8 mouse cellular contexts compared by ENCODE assay signal in the genomic region with DNA sequence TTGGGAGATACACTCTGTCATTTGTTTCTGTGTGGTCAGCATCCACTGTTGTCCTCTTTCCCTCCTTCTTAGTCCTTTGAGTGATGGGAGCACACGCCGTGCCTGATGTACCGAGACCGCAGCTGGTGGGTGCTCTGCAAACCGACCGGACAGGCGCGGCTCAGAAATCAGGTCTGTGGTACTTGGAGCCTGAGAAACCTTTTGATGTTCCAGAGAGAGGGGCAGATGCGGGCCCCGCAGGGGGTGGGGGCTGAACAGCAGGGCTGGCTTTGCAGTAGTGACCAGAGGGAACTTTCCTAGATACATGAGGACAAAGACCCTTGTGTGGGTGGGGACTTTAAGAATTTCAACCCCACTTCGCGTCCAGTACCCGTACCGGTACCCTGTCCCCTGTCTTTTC. TPM values are rescaled to one million over a fixed set of nuclear protein-coding genes. Genes with fewer than 3 reads are reported as not detected.
DNase-seq lines count a peak whose midpoint lies in the region; ATAC-seq and TF ChIP-seq lines count a peak whose summit lies in the region.

No protein-coding gene starts in this region.

- peak overlapping the region; percentile 32 for H3K4me3 ChIP-seq in heart, adult 2 months
- peak overlapping the region; percentile 41 for H3K4me3 ChIP-seq in forebrain, embryonic 15.5 days
- H3K4me3 ChIP-seq in midbrain, embryonic 10.5 days, result peak overlapping the region; percentile 53

- H3K27ac ChIP-seq in heart, adult 2 months, result no peak overlapping the region
- no peak overlapping the region for H3K27ac ChIP-seq in forebrain, embryonic 15.5 days (replicated peaks)
- peak overlapping the region; percentile 74 for H3K27ac ChIP-seq in midbrain, embryonic 10.5 days (replicated peaks)

- TF ChIP-seq CTCF in heart, adult 2 months (IDR thresholded peaks at IDR 0.05), result no peak

- peak overlapping the region; percentile 79 for H3K4me2 ChIP-seq in forebrain, embryonic 15.5 days (replicated peaks)

- 10% methylated on average over 14 of the region's 14 CpGs for WGBS in heart, adult 2 months
- WGBS in forebrain, embryonic 15.5 days, result 14% methylated on average over 14 of the region's 14 CpGs
- WGBS in midbrain, embryonic 10.5 days, result 13% methylated on average over 14 of the region's 14 CpGs

- no peak overlapping the region for H3K9ac ChIP-seq in heart, adult 2 months (ENCODE audit: low read depth, low read length)
- H3K9ac ChIP-seq in forebrain, embryonic 15.5 days (replicated peaks), result peak overlapping the region; percentile 33

- peak; percentile 36; the same call in 1 of the 2 replicates for ATAC-seq in forebrain, embryonic 15.5 days (replicated peaks)
- no peak for ATAC-seq in frontal cortex, adult (ENCODE audit: low TSS enrichment)

- no peak for TF ChIP-seq EP300 in heart, adult 2 months (IDR thresholded peaks at IDR 0.05; ENCODE audit: insufficient read depth, low read depth, low read length)

- no peaks in the 10 kb centered on the region for H3K27me3 ChIP-seq in heart, adult 2 months (ENCODE audit: control insufficient read depth, insufficient read depth, low read length)
- peaks cover 5% of the 10 kb centered on the region; the same call in 1 of the 2 replicates for H3K27me3 ChIP-seq in forebrain, embryonic 15.5 days
- H3K27me3 ChIP-seq in midbrain, embryonic 10.5 days (ENCODE audit: low read depth, poor library complexity, severe bottlenecking), result peaks cover 12% of the 10 kb centered on the region

- no peaks in the 10 kb centered on the region; the same call in 1 of the 2 replicates for H3K4me1 ChIP-seq in heart, adult 2 months (ENCODE audit: control insufficient read depth, insufficient read depth, low read length)
- H3K4me1 ChIP-seq in forebrain, embryonic 15.5 days, result peaks cover 16% of the 10 kb centered on the region
- peaks cover 24% of the 10 kb centered on the region for H3K4me1 ChIP-seq in midbrain, embryonic 10.5 days

- intact Hi-C loops in heart, adult 2 months (cut with DNase I), result no loop called here
- intact Hi-C loops in left cerebral cortex, postnatal 25 days (cut with DNase I), result loop anchor here (10.0 kb wide), 1 partner anchor 589 kb away; no protein-coding TSS in a partner anchor

- no peak for TF ChIP-seq POLR2A in heart, adult 2 months (IDR thresholded peaks at IDR 0.05; ENCODE audit: insufficient read depth, low read depth, low read length)

- no peak for DNase-seq in heart, adult 2 months
- DNase-seq in heart, adult 18-20 months, result no peak
- DNase-seq in R1 (ENCODE audit: low read depth, low spot score), result peak; percentile 31
- peak; percentile 48 for DNase-seq in midbrain, embryonic 10.5 days (ENCODE audit: low spot score)
- DNase-seq in urinary bladder, postnatal 25 days (ENCODE audit: low spot score), result no peak
- DNase-seq in left cerebral cortex, postnatal 25 days (ENCODE audit: low spot score in 2 of 2), result no peak

- no peaks in the 10 kb centered on the region for H3K79me2 ChIP-seq in heart, adult 2 months (replicated peaks; ENCODE audit: control insufficient read depth, insufficient read depth, low read length)

- H3K36me3 ChIP-seq in heart, adult 2 months (ENCODE audit: control insufficient read depth, insufficient read depth, low read length), result no peaks in the 10 kb centered on the region
- no peaks in the 10 kb centered on the region for H3K36me3 ChIP-seq in forebrain, embryonic 15.5 days
- no peaks in the 10 kb centered on the region for H3K36me3 ChIP-seq in midbrain, embryonic 10.5 days

- no peaks in the 10 kb centered on the region for H3K9me3 ChIP-seq in forebrain, embryonic 15.5 days
- H3K9me3 ChIP-seq in midbrain, embryonic 10.5 days (replicated peaks), result no peaks in the 10 kb centered on the region

RNA-seq across cellular contexts. Expression of a gene that starts 37.5 kb away (rescaled TPM):
- 10 to 100 TPM; 20.6 to 23.8 TPM for total RNA-seq in heart, adult 2 months (2021)
- polyA plus RNA-seq in heart, adult 2 months (2012; rRNA removed), result 9.0 and 15.7 TPM in 2 replicates
- total RNA-seq in heart, adult 18-20 months (2021), result 10 to 100 TPM; 23.3 to 24.8 TPM
- polyA plus RNA-seq in forebrain, embryonic 15.5 days (2015; fragmentation: Nextera tagmentation; extraction: Ambion mirVana), result 20.7 and 23.7 TPM in 2 replicates
- 17.0 and 18.8 TPM in 2 replicates for polyA plus RNA-seq in midbrain, embryonic 10.5 days (2016; fragmentation: Nextera tagmentation; extraction: Ambion mirVana)
- 10 to 100 TPM; 32.6 to 33.6 TPM for total RNA-seq in left cerebral cortex, postnatal 25 days (2021)

RNA-seq across cellular contexts. Expression of a gene that starts 50.4 kb away (rescaled TPM):
- 100 to 1,000 TPM; 405 to 430 TPM for total RNA-seq in heart, adult 2 months (2021)
- polyA plus RNA-seq in heart, adult 2 months (2012; rRNA removed), result 258 and 363 TPM in 2 replicates
- total RNA-seq in heart, adult 18-20 months (2021), result 100 to 1,000 TPM; 363 to 405 TPM
- polyA plus RNA-seq in forebrain, embryonic 15.5 days (2015; fragmentation: Nextera tagmentation; extraction: Ambion mirVana), result 3,899 and 4,029 TPM in 2 replicates
- 2,611 and 2,764 TPM in 2 replicates for polyA plus RNA-seq in midbrain, embryonic 10.5 days (2016; fragmentation: Nextera tagmentation; extraction: Ambion mirVana)
- total RNA-seq in left cerebral cortex, postnatal 25 days (2021), result 100 to 1,000 TPM; 301 to 318 TPM

Comparison
In these comparisons a context has a peak if more than half of its experiments do, and no peak if none do; other contexts are left out.
1. DNase-seq: peak in R1 (single experiment) and midbrain, embryonic 10.5 days (single experiment); none in heart, adult 2 months (0 of 2), heart, adult 18-20 months (0 of 2), urinary bladder, postnatal 25 days (single experiment) and left cerebral cortex, postnatal 25 days (0 of 2).
2. Peak in every context shown above with its lines, with median percentiles within 50 percentile points of each other: H3K4me3 ChIP-seq.